Mouse (Mus musculus) embryonic facial prominence, embryonic 12.5 days (tissue): ENCODE results near the gene Mrps18b. TPM values are rescaled to one million over a fixed set of nuclear protein-coding genes. Genes with fewer than 3 reads are reported as not detected.
A peak's percentile ranks its signal among the peaks of the same experiment; 100 is the strongest.

Experiments used
- ATAC-seq: fragments of 200-750 bp; cut with Nextera tagmentation; 2 replicates; pipeline ENCODE4 v1.8.0; 2017; ENCODE audit not compliant: insufficient number of reproducible peaks, insufficient read depth, low FRiP score, low TSS enrichment
- H3K27ac ChIP-seq: fragments of 300-500 bp; sonication (generic); 2 replicates; pipeline ENCODE4 v1.5.1; 2016; ENCODE audit warnings: mild to moderate bottlenecking
- H3K27me3 ChIP-seq: fragments of 300-500 bp; sonication (generic); 2 replicates; pipeline ENCODE4 v1.6.1; 2016; ENCODE audit warnings: mild to moderate bottlenecking, moderate library complexity
- H3K36me3 ChIP-seq: fragments of 300-500 bp; sonication (generic); 2 replicates; pipeline ENCODE4 v1.6.1; 2016; ENCODE audit warnings: mild to moderate bottlenecking
- H3K4me1 ChIP-seq: fragments of 300-500 bp; sonication (generic); 2 replicates; pipeline ENCODE4 v1.6.1; 2016
- H3K4me2 ChIP-seq: fragments of 300-500 bp; sonication (generic); replicated peaks from 2 replicates; pipeline ENCODE4 v1.6.1; 2016; ENCODE audit warnings: mild to moderate bottlenecking, moderate library complexity
- H3K4me3 ChIP-seq: fragments of 300-500 bp; sonication (generic); 2 replicates; pipeline ENCODE4 v1.5.1; 2016; ENCODE audit warnings: mild to moderate bottlenecking
- H3K9ac ChIP-seq: fragments of 300-500 bp; sonication (generic); 2 replicates; pipeline ENCODE4 v1.6.1; 2016; ENCODE audit warnings: mild to moderate bottlenecking, moderate library complexity
- H3K9me3 ChIP-seq: fragments of 300-500 bp; sonication (generic); 2 replicates; pipeline ENCODE4 v1.6.1; 2016; ENCODE audit warnings: mild to moderate bottlenecking, moderate library complexity
- WGBS: fragments of 180-500 bp; shearing (Covaris S2); methylation state at CpG from one replicate; pipeline ENCODE4 v1.1.7; 2016; 5-methylcytosine and 5-hydroxymethylcytosine counted together
- microRNA counts: library from miRNA; unstranded; fragments of <30 nt; microRNA quantifications from one replicate; lab custom pipeline; 2017
- microRNA-seq: library from miRNA; unstranded; fragments of <30 nt; microRNA quantifications from one replicate; pipeline ENCODE4, GENCODE M21; 2017
- polyA plus RNA-seq: library from polyadenylated mRNA; unstranded; fragments of >200 nt; fragmentation: Nextera tagmentation; extraction: Ambion mirVana; gene quantifications from 2 replicates; pipeline ENCODE4 v1.2.1, GENCODE M21; 2016

The Mrps18b gene
- polyA plus RNA-seq, 1 experiment from 2014 or later = 65.6 TPM

DNA sequence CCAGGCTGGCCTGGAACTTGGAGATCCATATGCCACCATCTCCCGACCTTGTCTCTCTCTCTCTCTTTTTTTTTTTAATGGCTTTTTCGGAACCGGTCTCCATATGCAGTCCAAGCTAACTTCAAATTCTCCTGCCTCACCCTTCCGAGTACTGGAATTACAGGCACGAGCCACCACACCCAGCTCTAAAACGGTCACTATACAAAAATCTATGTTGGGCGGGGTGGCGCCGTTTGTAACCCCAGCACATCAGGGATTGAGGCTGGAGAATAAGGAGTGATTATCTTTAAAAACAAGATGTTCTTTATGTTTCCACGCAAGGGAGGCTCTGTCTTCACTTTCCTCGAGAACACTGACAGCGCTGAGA is 55.4 kb downstream of the Mrps18b start:
- Histone ChIP-seq H3K4me3 (peak overlapping the region; percentile 58), H3K27ac (peak overlapping the region; percentile 89), H3K36me3 (peaks cover 18% of the 10 kb centered on the region), H3K9ac (peak overlapping the region; percentile 53), H3K27me3 (no peaks in the 10 kb centered on the region), H3K4me2 (peak overlapping the region; percentile 66), H3K9me3 (no peaks in the 10 kb centered on the region), H3K4me1 (peaks cover 17% of the 10 kb centered on the region; the same call in 1 of the 2 replicates)
- 3% methylated on average over 12 of the region's 12 CpGs for WGBS
- no peak for ATAC-seq

MicroRNA genes within 50 kb of the gene (microRNA counts, 519-probe panel; counts per million panel counts)
- microRNA mmu-miR-1894-3p (lab: Ali Mortazavi, UCI) (460 counts per million, percentile 65 among the panel's probes with 10 or more counts), microRNA mmu-miR-1894-5p (lab: Ali Mortazavi, UCI) (460 counts per million, percentile 65 among the panel's probes with 10 or more counts), microRNA mmu-miR-877 (lab: Ali Mortazavi, UCI) (460 counts per million, percentile 65 among the panel's probes with 10 or more counts)

Small RNA genes within 50 kb of the gene (microRNA-seq; reads per million reads assigned to microRNA genes)
- gene Gm28033 (not detected), gene Mir1894 (not detected), gene Mir877 (112 reads per million, percentile 52 among the genes with 10 or more reads in this experiment)

Other genes with a start within 250 kb of the Mrps18b start
- 18.5 and 23.6 TPM in 2 replicates for gene Vars2, start 248.8 kb downstream of the Mrps18b start, polyA plus RNA-seq
- gene Gtf2h4, start 242.7 kb downstream of the Mrps18b start, polyA plus RNA-seq = 48.6 and 51.5 TPM in 2 replicates
- gene Ddr1, start 211.8 kb downstream of the Mrps18b start, polyA plus RNA-seq = 62.6 and 63.0 TPM in 2 replicates
- 6.9 and 8.9 TPM in 2 replicates for gene Ier3, start 94.7 kb downstream of the Mrps18b start, polyA plus RNA-seq
- 50.7 and 60.3 TPM in 2 replicates for gene Flot1, start 93.2 kb downstream of the Mrps18b start, polyA plus RNA-seq
- 1,266 and 1,271 TPM in 2 replicates for gene Tubb5, start 78.1 kb downstream of the Mrps18b start, polyA plus RNA-seq
- gene Mdc1, start 74.9 kb downstream of the Mrps18b start, polyA plus RNA-seq = 15.1 and 21.3 TPM in 2 replicates
- gene Nrm, start 55.1 kb downstream of the Mrps18b start, polyA plus RNA-seq = 39.9 and 43.9 TPM in 2 replicates
- gene Ppp1r18, start 50.8 kb downstream of the Mrps18b start, polyA plus RNA-seq = 26.1 and 28.9 TPM in 2 replicates
- gene Dhx16, start 36.6 kb downstream of the Mrps18b start, polyA plus RNA-seq = 47.8 and 52.8 TPM in 2 replicates
- gene 2310061I04Rik, start 19.0 kb downstream of the Mrps18b start, polyA plus RNA-seq = 24.0 and 24.3 TPM in 2 replicates
- gene Atat1, start 6.3 kb downstream of the Mrps18b start, polyA plus RNA-seq = 165 and 172 TPM in 2 replicates
- gene Ppp1r10, start within 50 bp of the Mrps18b start, polyA plus RNA-seq = 50.1 and 51.9 TPM in 2 replicates
- 91.2 and 113 TPM in 2 replicates for gene Abcf1, start 53.4 kb upstream of the Mrps18b start, polyA plus RNA-seq
- 69.9 and 71.5 TPM in 2 replicates for gene Gnl1, start 63.5 kb upstream of the Mrps18b start, polyA plus RNA-seq
- gene Prr3, start 63.8 kb upstream of the Mrps18b start, polyA plus RNA-seq = 42.9 and 51.4 TPM in 2 replicates
- gene H2-T24, start 104.2 kb upstream of the Mrps18b start, polyA plus RNA-seq = 3.7 and 5.5 TPM in 2 replicates
- gene H2-T23, start 116.5 kb upstream of the Mrps18b start, polyA plus RNA-seq = 10.2 and 12.1 TPM in 2 replicates
- gene H2-T22, start 126.4 kb upstream of the Mrps18b start, polyA plus RNA-seq = 16.3 and 17.2 TPM in 2 replicates
- gene Gm6034, start 126.6 kb upstream of the Mrps18b start, polyA plus RNA-seq = not detected in 2 replicates
- gene Gm11127, start 142.0 kb upstream of the Mrps18b start, polyA plus RNA-seq = not detected in 2 replicates
- not detected in 2 replicates for gene Gm19684, start 205.3 kb upstream of the Mrps18b start, polyA plus RNA-seq
- gene Gm7030, start 213.0 kb upstream of the Mrps18b start, polyA plus RNA-seq = not detected in 2 replicates